Mouse (Mus musculus): Measurements from ENCODE around the gene Sumo1. TPM values are rescaled to one million over a fixed set of nuclear protein-coding genes. Genes with fewer than 3 reads are reported as not detected.

Sumo1 gene
- polyA plus RNA-seq, 1 experiment from 2014 or later: 354 TPM

GRCm38 (mm10) chr1:59683926-59684818 is 13.5 kb upstream of the Sumo1 start:
- Histone ChIP-seq H3K27me3 (replicated peaks; ENCODE audit: control insufficient read depth, insufficient read depth, low read length) (no peaks in the 10 kb centered on the region), H3K36me3 (ENCODE audit: control insufficient read depth, insufficient read depth, low read length) (peaks cover 5% of the 10 kb centered on the region), H3K9me3 (ENCODE audit: control insufficient read depth, low read length) (no peaks in the 10 kb centered on the region), H3K4me1 (ENCODE audit: control insufficient read depth, insufficient read depth, low read length) (peaks cover 12% of the 10 kb centered on the region), H3K4me2 (ENCODE audit: low read depth, low read length) (peak overlapping the region; percentile 79), H3K4me3 (ENCODE audit: low read depth, low read length) (peak overlapping the region; percentile 71), H3K27ac (replicated peaks; ENCODE audit: low read depth, low read length) (peak overlapping the region; percentile 84), H3K9ac (ENCODE audit: low read depth, low read length) (peak overlapping the region; percentile 53)
- whole genome bisulfite sequencing: 9% methylated on average over 11 of the region's 11 CpGs
- DNase-seq (ENCODE audit: low spot score): no peak
- no peak for ATAC-seq (ENCODE audit: low read depth)

GRCm38 (mm10) chr1:59673661-59674060 is 3.0 kb upstream of the Sumo1 start:
- WGBS: 95% methylated on average over 2 of the region's 2 CpGs
- no peak for ATAC-seq (ENCODE audit: low read depth)
- H3K4me2 ChIP-seq (ENCODE audit: low read depth, low read length): no peak overlapping the region
- DNase-seq (ENCODE audit: low spot score): no peak
- no peaks in the 10 kb centered on the region for H3K36me3 ChIP-seq (ENCODE audit: control insufficient read depth, insufficient read depth, low read length)
- no peak overlapping the region for H3K9ac ChIP-seq (ENCODE audit: low read depth, low read length)
- no peaks in the 10 kb centered on the region for H3K9me3 ChIP-seq (ENCODE audit: control insufficient read depth, low read length)
- no peak overlapping the region for H3K27ac ChIP-seq (replicated peaks; ENCODE audit: low read depth, low read length)
- peaks cover 6% of the 10 kb centered on the region; the same call in 1 of the 2 replicates for H3K4me1 ChIP-seq (ENCODE audit: control insufficient read depth, insufficient read depth, low read length)
- no peak overlapping the region for H3K4me3 ChIP-seq (ENCODE audit: low read depth, low read length)
- no peaks in the 10 kb centered on the region for H3K27me3 ChIP-seq (replicated peaks; ENCODE audit: control insufficient read depth, insufficient read depth, low read length)

- no peaks in the 10 kb centered on the region for H3K9me3 ChIP-seq (ENCODE audit: control insufficient read depth, low read length)
- H3K9ac ChIP-seq (ENCODE audit: low read depth, low read length): peak overlapping the region; percentile 93
- H3K4me1 ChIP-seq (ENCODE audit: control insufficient read depth, insufficient read depth, low read length): peaks cover 9% of the 10 kb centered on the region; the same call in 1 of the 2 replicates
- no peaks in the 10 kb centered on the region for H3K27me3 ChIP-seq (replicated peaks; ENCODE audit: control insufficient read depth, insufficient read depth, low read length)
- peak overlapping the region; percentile 65 for H3K4me3 ChIP-seq (ENCODE audit: low read depth, low read length)
- ATAC-seq (ENCODE audit: low read depth) (peak; percentile 65), DNase-seq (ENCODE audit: low spot score) (peak; percentile 14)
- WGBS: under 1% methylated on average over 22 of the region's 54 CpGs
- peak overlapping the region; percentile 90 for H3K4me2 ChIP-seq (ENCODE audit: low read depth, low read length)
- peak overlapping the region; percentile 98 for H3K27ac ChIP-seq (replicated peaks; ENCODE audit: low read depth, low read length)
- H3K36me3 ChIP-seq (ENCODE audit: control insufficient read depth, insufficient read depth, low read length): 0 out of 2 replicates have a peak, but pooled peaks cover 6% of the 10 kb centered on the region
These were observed 538 bp downstream of the Sumo1 start for GRCm38 (mm10) chr1:59669962-59670630.

GRCm38 (mm10) chr1:59668871-59669270 is 1.8 kb downstream of the Sumo1 start:
- no peaks in the 10 kb centered on the region for H3K27me3 ChIP-seq (replicated peaks; ENCODE audit: control insufficient read depth, insufficient read depth, low read length)
- no peak overlapping the region for H3K27ac ChIP-seq (replicated peaks; ENCODE audit: low read depth, low read length)
- peaks cover 9% of the 10 kb centered on the region; the same call in 1 of the 2 replicates for H3K4me1 ChIP-seq (ENCODE audit: control insufficient read depth, insufficient read depth, low read length)
- H3K4me3 ChIP-seq (ENCODE audit: low read depth, low read length): peak overlapping the region; percentile 65; the same call in 1 of the 2 replicates
- no peak for ATAC-seq (ENCODE audit: low read depth)
- H3K9ac ChIP-seq (ENCODE audit: low read depth, low read length): no peak overlapping the region
- 80% methylated on average over 2 of the region's 2 CpGs for WGBS
- H3K9me3 ChIP-seq (ENCODE audit: control insufficient read depth, low read length): no peaks in the 10 kb centered on the region
- H3K36me3 ChIP-seq (ENCODE audit: control insufficient read depth, insufficient read depth, low read length): 0 out of 2 replicates have a peak, but pooled peaks cover 6% of the 10 kb centered on the region
- peak overlapping the region; percentile 90 for H3K4me2 ChIP-seq (ENCODE audit: low read depth, low read length)
- DNase-seq (ENCODE audit: low spot score): no peak

GRCm38 (mm10) chr1:59663456-59664135 is 7.0 kb downstream of the Sumo1 start:
- Histone ChIP-seq H3K4me1 (ENCODE audit: control insufficient read depth, insufficient read depth, low read length) (peaks cover 3% of the 10 kb centered on the region; the same call in 1 of the 2 replicates), H3K27me3 (replicated peaks; ENCODE audit: control insufficient read depth, insufficient read depth, low read length) (no peaks in the 10 kb centered on the region), H3K9ac (ENCODE audit: low read depth, low read length) (no peak overlapping the region), H3K9me3 (ENCODE audit: control insufficient read depth, low read length) (no peaks in the 10 kb centered on the region), H3K4me3 (ENCODE audit: low read depth, low read length) (no peak overlapping the region), H3K4me2 (ENCODE audit: low read depth, low read length) (no peak overlapping the region), H3K27ac (replicated peaks; ENCODE audit: low read depth, low read length) (no peak overlapping the region), H3K36me3 (ENCODE audit: control insufficient read depth, insufficient read depth, low read length) (0 out of 2 replicates have a peak, but pooled peaks cover 6% of the 10 kb centered on the region)
- DNase-seq (ENCODE audit: low spot score): no peak
- no peak for ATAC-seq (ENCODE audit: low read depth)
- 91% methylated on average over 2 of the region's 3 CpGs for WGBS

- 86% methylated on average over 7 of the region's 7 CpGs for WGBS
- ATAC-seq (ENCODE audit: low read depth) (no peak), DNase-seq (ENCODE audit: low spot score) (no peak)
- Histone ChIP-seq H3K4me2 (ENCODE audit: low read depth, low read length) (no peak overlapping the region), H3K9ac (ENCODE audit: low read depth, low read length) (no peak overlapping the region), H3K36me3 (ENCODE audit: control insufficient read depth, insufficient read depth, low read length) (peaks cover 20% of the 10 kb centered on the region), H3K27me3 (replicated peaks; ENCODE audit: control insufficient read depth, insufficient read depth, low read length) (no peaks in the 10 kb centered on the region), H3K4me1 (ENCODE audit: control insufficient read depth, insufficient read depth, low read length) (no peaks in the 10 kb centered on the region), H3K4me3 (ENCODE audit: low read depth, low read length) (no peak overlapping the region), H3K9me3 (ENCODE audit: control insufficient read depth, low read length) (no peaks in the 10 kb centered on the region), H3K27ac (replicated peaks; ENCODE audit: low read depth, low read length) (no peak overlapping the region)
These were observed 14.1 kb downstream of the Sumo1 start for GRCm38 (mm10) chr1:59656244-59657171.

- H3K9me3 ChIP-seq (ENCODE audit: control insufficient read depth, low read length): no peaks in the 10 kb centered on the region
- H3K36me3 ChIP-seq (ENCODE audit: control insufficient read depth, insufficient read depth, low read length): peaks cover 42% of the 10 kb centered on the region
- no peaks in the 10 kb centered on the region for H3K27me3 ChIP-seq (replicated peaks; ENCODE audit: control insufficient read depth, insufficient read depth, low read length)
- H3K27ac ChIP-seq (replicated peaks; ENCODE audit: low read depth, low read length): no peak overlapping the region
- H3K9ac ChIP-seq (ENCODE audit: low read depth, low read length): no peak overlapping the region
- no peaks in the 10 kb centered on the region for H3K4me1 ChIP-seq (ENCODE audit: control insufficient read depth, insufficient read depth, low read length)
- H3K4me3 ChIP-seq (ENCODE audit: low read depth, low read length): no peak overlapping the region
- DNase-seq (ENCODE audit: low spot score) (no peak), ATAC-seq (ENCODE audit: low read depth) (no peak)
- WGBS: 94% methylated on average over 3 of the region's 3 CpGs
- no peak overlapping the region for H3K4me2 ChIP-seq (ENCODE audit: low read depth, low read length)
These were observed 17.3 kb downstream of the Sumo1 start for GRCm38 (mm10) chr1:59653243-59653911.
